Mouse (Mus musculus) testis, adult 2 months (tissue): ENCODE data around the gene C1rb.

Experiments used
- CTCF ChIP-seq: fragments of 200-500 bp; IDR thresholded peaks from 2 replicates; pipeline ENCODE4 v1.5.1; 2012; ENCODE audit warnings: low read depth, mild to moderate bottlenecking, inconsistent platforms, low read length, moderate library complexity; ENCODE audit not compliant: control insufficient read depth, insufficient read depth, insufficient replicate concordance
- POLR2A ChIP-seq: fragments of 200-500 bp; IDR thresholded peaks from 2 replicates; pipeline ENCODE4 v1.6.1; 2012; ENCODE audit warnings: low read depth, mild to moderate bottlenecking, inconsistent platforms, low read length, moderate library complexity; ENCODE audit not compliant: control insufficient read depth

- TF ChIP-seq CTCF = no peak
- TF ChIP-seq POLR2A = no peak
Observed at GRCm38 (mm10) chr6:124625612-124626011, 55.5 kb downstream of the C1rb start.
